In genomic region chr12:27945411-27945810, GRCm38 (mm10) we compare ENCODE assay signal across 12 mouse cellular contexts.
DNase-seq lines count a peak whose midpoint lies in the region; ATAC-seq lines count a peak whose summit lies in the region.
"Had no signal": no experiment of that assay in that cellular context is flagged by ENCODE, and none has a peak within 500 bp of the region (broad histone marks: within the 10 kb centered on the region; RNA-seq: fewer than 3 reads in every experiment).

No protein-coding gene starts in this region.

- whole genome bisulfite sequencing in embryonic facial prominence, embryonic 10.5 days = 53% methylated on average over 2 of the region's 2 CpGs
- WGBS in hindbrain, embryonic 14.5 days = 13% methylated on average over 2 of the region's 2 CpGs
- 17% methylated on average over 2 of the region's 2 CpGs for WGBS in midbrain, embryonic 15.5 days

- H3K27ac ChIP-seq in embryonic facial prominence, embryonic 10.5 days (replicated peaks) = peak overlapping the region; percentile 81
- H3K27ac ChIP-seq in hindbrain, embryonic 14.5 days = peak overlapping the region; percentile 65
- peak overlapping the region; percentile 57 for H3K27ac ChIP-seq in midbrain, embryonic 15.5 days
- H3K27ac ChIP-seq: embryonic facial prominence, embryonic 13.5 days had no signal

- peak; percentile 91 for ATAC-seq in hindbrain, embryonic 14.5 days (ENCODE audit: low FRiP score)
- ATAC-seq in midbrain, embryonic 15.5 days (replicated peaks) = peak; percentile 95

- no peak overlapping the region for H3K4me3 ChIP-seq in embryonic facial prominence, embryonic 10.5 days
- H3K4me3 ChIP-seq in hindbrain, embryonic 14.5 days (replicated peaks; ENCODE audit: low read length) = no peak overlapping the region
- no peak overlapping the region for H3K4me3 ChIP-seq in midbrain, embryonic 15.5 days
- H3K4me3 ChIP-seq: embryonic facial prominence, embryonic 13.5 days had no signal

- intact Hi-C loops in left cerebral cortex, postnatal 36 days (cut with DNase I) = no loop called here

- no peaks in the 10 kb centered on the region for H3K27me3 ChIP-seq in embryonic facial prominence, embryonic 10.5 days (replicated peaks; ENCODE audit: low read depth, poor library complexity, severe bottlenecking)
- H3K27me3 ChIP-seq in hindbrain, embryonic 14.5 days (ENCODE audit: control insufficient read depth, insufficient read depth, low read length) = no peaks in the 10 kb centered on the region
- H3K27me3 ChIP-seq in midbrain, embryonic 15.5 days (replicated peaks) = no peaks in the 10 kb centered on the region
- H3K27me3 ChIP-seq: embryonic facial prominence, embryonic 13.5 days had no signal

- H3K9ac ChIP-seq in hindbrain, embryonic 14.5 days = no peak overlapping the region
- no peak overlapping the region for H3K9ac ChIP-seq in midbrain, embryonic 15.5 days
- H3K9ac ChIP-seq: embryonic facial prominence, embryonic 13.5 days had no signal

- no peaks in the 10 kb centered on the region for H3K9me3 ChIP-seq in embryonic facial prominence, embryonic 10.5 days
- H3K9me3 ChIP-seq in hindbrain, embryonic 14.5 days (ENCODE audit: control insufficient read depth, low read length) = no peaks in the 10 kb centered on the region
- H3K9me3 ChIP-seq in midbrain, embryonic 15.5 days = no peaks in the 10 kb centered on the region
- H3K9me3 ChIP-seq: embryonic facial prominence, embryonic 13.5 days had no signal

- DNase-seq in brain, embryonic 18.5 days (ENCODE audit: low read depth, low spot score) = peak; percentile 80
- peak; percentile 34 for DNase-seq in embryonic facial prominence, embryonic 10.5 days (ENCODE audit: low spot score)
- peak; percentile 78 for DNase-seq in hindbrain, embryonic 14.5 days (ENCODE audit: low spot score)
- DNase-seq in ovary, postnatal 10 days (ENCODE audit: low spot score) = no peak
- DNase-seq in adrenal gland, adult 18-20 months (ENCODE audit: low spot score in 2 of 2) = no peak
- DNase-seq in left cerebral cortex, postnatal 36 days (ENCODE audit: low spot score in 2 of 2) = no peak
- DNase-seq: heart, postnatal 14 days; kidney, postnatal 25 days; lung, adult 2 months; thymus, adult 18-20 months had no signal

- no peak overlapping the region for H3K4me2 ChIP-seq in hindbrain, embryonic 14.5 days (replicated peaks)
- no peak overlapping the region for H3K4me2 ChIP-seq in midbrain, embryonic 15.5 days
- H3K4me2 ChIP-seq: embryonic facial prominence, embryonic 13.5 days had no signal

- H3K4me1 ChIP-seq in embryonic facial prominence, embryonic 10.5 days = peaks cover 37% of the 10 kb centered on the region
- peaks cover 27% of the 10 kb centered on the region for H3K4me1 ChIP-seq in hindbrain, embryonic 14.5 days (replicated peaks; ENCODE audit: control insufficient read depth, insufficient read depth, low read length)
- peaks cover 25% of the 10 kb centered on the region for H3K4me1 ChIP-seq in midbrain, embryonic 15.5 days

- no peaks in the 10 kb centered on the region for H3K36me3 ChIP-seq in embryonic facial prominence, embryonic 10.5 days (replicated peaks)
- H3K36me3 ChIP-seq in hindbrain, embryonic 14.5 days (replicated peaks; ENCODE audit: control insufficient read depth, insufficient read depth) = no peaks in the 10 kb centered on the region
- no peaks in the 10 kb centered on the region for H3K36me3 ChIP-seq in midbrain, embryonic 15.5 days (replicated peaks)
- H3K36me3 ChIP-seq: embryonic facial prominence, embryonic 13.5 days had no signal

Comparison
In these comparisons a context has a peak if more than half of its experiments do, and no peak if none do; other contexts are left out.
1. DNase-seq: peak in brain, embryonic 18.5 days (single experiment), embryonic facial prominence, embryonic 10.5 days (single experiment) and hindbrain, embryonic 14.5 days (single experiment); none in ovary, postnatal 10 days (single experiment), adrenal gland, adult 18-20 months (0 of 2) and left cerebral cortex, postnatal 36 days (0 of 2).
2. Peak in every context shown above with its lines, with median percentiles within 50 percentile points of each other: H3K27ac ChIP-seq.